Mouse (Mus musculus): ENCODE measurements around the gene Fbxl3.

- TF ChIP-seq CTCF (IDR thresholded peaks at IDR 0.05; ENCODE audit: control insufficient read depth, insufficient read depth, insufficient read length) = no peak
- TF ChIP-seq MYOG (IDR thresholded peaks at IDR 0.05; ENCODE audit: control insufficient read depth, extremely low read depth, insufficient read length) = no peak
- no peak for TF ChIP-seq USF1 (IDR thresholded peaks at IDR 0.05; ENCODE audit: low read depth)
- TF ChIP-seq FOSL1 (IDR thresholded peaks at IDR 0.05; ENCODE audit: insufficient read depth, low read length, poor library complexity, severe bottlenecking) = no peak
Measured at GRCm38 (mm10) chr14:103073825-103074224, 25.5 kb downstream of the Fbxl3 start.

Data from C2C12 (cell line).